Mouse (Mus musculus): ENCODE data around the gene Mtif3.
"Not testable (repeated sequence)": the region's sequence is repeated elsewhere in the genome, so short reads cannot be mapped to it uniquely, and the experiment has no call there.

Gene Mtif3

DNA sequence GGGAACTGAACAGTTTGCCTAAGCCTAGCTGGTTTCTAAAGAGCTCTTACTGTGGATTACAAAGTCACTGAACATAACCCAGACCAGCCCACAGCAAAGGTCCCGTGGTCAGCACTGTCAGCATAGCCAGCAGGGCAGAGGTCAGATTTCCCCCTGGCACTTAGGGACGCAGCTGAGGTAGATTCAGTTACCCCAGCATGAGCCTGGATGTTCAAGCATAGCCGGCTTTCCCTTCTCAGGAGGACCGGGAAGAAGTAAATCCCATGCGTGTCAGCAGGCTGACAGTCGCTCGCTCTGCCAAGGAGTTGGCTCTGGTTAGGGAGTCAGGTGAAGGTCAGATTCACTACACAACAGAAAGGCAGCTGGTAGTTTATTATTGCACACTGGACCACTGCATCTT is 9.0 kb downstream of the Mtif3 start:
- no peak for DNase-seq (ENCODE audit: low spot score)

- DNase-seq (ENCODE audit: low spot score) = peak; percentile 58
Observed at GRCm38 (mm10) chr5:146948508-146949088, 15.0 kb downstream of the Mtif3 start, which contains the start of gene Gtf3a. Gene Gtf3a (plus strand): TSS chr5:146948657.

DNA sequence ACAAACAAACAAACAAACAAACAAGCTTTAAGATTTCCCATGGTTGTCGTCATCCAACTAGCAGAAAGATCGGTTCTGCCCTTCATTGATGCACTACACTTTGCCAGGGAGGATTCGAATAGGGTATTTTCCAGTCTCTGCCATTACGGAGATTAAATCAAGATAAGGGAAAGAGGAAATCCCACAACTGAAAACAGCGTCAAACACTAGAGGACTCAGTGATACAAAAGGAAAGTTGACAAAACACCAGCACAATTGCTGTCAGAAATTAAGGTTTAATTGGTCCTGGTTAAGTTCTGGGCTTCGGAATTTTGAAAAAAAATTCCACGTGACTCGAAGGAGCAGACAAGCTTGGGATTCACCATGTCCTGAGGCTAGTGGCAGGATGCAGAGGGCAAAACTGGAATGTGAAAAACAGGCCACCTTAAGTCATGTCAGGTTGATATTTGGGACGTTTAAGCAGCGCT is 15.5 kb downstream of the Mtif3 start:
- no peak for DNase-seq (ENCODE audit: low spot score)

DNA sequence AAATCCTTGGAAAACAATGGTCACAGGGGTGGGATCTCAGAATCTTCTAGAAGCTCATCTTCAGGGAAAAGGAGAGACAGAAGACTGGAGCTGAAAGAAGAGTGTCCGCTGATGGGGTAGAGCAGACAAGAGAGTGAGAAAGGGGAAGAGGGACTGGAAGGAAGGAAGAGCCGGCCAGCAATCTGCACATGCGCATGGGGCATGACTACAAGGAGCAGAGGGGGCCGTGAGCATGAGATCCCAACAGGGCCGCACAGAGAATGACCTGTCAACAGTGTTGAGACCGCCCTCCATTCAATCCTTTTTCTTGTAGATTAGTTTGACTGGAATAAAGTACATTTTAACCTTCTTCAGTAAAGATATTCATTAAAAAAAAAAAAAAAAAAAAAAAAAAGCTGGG is 16.1 kb downstream of the Mtif3 start:
- no peak for DNase-seq (ENCODE audit: low spot score)

- no peak for DNase-seq (ENCODE audit: low spot score)
Observed at GRCm38 (mm10) chr5:146946682-146947081, 16.9 kb downstream of the Mtif3 start.

GRCm38 (mm10) chr5:146944568-146944967 is 19.0 kb downstream of the Mtif3 start:
- DNase-seq (ENCODE audit: low spot score) = no peak

DNA sequence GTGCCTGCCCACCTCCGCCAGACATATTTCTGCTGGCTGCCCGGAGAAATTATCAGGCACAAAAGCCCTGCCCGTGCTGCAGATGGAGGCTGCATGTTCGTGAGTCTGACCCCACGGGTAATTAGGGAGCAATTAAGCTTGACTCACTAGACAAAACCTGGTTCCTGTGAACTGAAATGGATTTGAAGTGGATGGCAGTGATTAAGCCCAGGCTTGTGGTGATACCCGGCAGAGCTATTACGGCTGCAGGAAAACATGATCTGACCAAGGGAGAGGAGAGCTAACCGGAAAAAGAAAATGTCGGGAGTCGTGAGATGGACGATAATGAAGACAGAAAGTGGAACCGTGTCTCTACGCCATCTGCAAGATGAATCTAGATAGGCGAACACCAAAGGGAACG is 20.6 kb downstream of the Mtif3 start:
- DNase-seq (ENCODE audit: low spot score) = no peak

- DNase-seq (ENCODE audit: low spot score) = not testable (repeated sequence)
Observed at GRCm38 (mm10) chr5:146941939-146942338, 21.7 kb downstream of the Mtif3 start.

DNA sequence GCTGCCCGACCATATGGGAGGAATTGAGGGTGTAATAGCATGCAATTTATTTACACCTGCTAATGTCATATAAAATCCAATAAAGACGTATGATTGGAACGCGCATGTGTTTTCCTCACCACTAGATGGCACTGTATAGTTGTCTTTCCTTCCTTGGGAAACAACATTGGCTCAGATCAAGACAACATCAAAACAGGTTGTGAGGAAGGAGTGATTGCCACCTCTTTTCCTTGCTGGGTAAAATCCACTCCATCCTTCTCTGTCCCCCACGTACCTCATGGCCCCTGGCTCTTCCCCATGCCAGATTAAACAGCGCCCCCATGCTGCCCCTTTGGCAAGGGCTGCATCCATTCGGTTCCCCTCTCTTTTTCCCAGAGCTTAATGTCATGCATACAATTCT is 23.4 kb downstream of the Mtif3 start:
- no peak for DNase-seq (ENCODE audit: low spot score)

DNA sequence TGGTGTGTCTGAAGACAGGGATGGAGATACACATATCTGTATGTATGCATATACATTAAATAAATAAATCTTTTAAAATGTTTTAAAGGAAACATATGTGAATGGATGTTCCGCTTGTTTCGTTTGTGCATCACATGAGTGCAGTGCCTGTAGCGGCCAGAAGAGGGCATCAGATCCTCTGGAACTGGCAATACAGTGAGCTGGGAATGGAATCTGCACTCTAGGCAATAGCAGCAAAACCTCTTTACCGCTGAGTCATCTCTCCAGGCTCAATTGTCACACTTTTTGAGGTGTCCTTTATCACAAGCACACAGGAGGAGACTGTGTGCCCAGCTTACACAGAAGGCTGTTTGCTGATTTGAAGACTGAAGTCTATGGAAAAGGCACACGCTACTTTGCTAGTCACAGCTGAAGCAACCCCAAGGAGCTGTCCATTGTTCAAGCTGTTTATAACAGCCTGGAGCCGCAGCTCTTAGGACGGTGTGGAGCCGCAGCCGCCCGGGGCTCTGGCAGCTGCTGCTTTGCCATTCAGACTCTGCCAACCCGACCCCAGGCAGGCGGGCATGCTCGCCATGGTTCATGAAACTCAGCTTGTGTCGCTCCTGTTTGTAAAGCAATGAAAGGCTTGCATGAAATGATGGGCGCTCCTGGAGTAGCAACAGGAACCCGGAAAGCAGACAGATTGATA is 24.3 kb downstream of the Mtif3 start:
- no peak for DNase-seq (ENCODE audit: low spot score)

- DNase-seq (ENCODE audit: low spot score) = no peak
Observed at GRCm38 (mm10) chr5:146937541-146938503, 25.8 kb downstream of the Mtif3 start.

- DNase-seq (ENCODE audit: low spot score) = no peak
Observed at GRCm38 (mm10) chr5:146933466-146933865, 30.1 kb downstream of the Mtif3 start.

- DNase-seq (ENCODE audit: low spot score) = no peak
Observed at GRCm38 (mm10) chr5:146931904-146932553, 31.6 kb downstream of the Mtif3 start.

DNA sequence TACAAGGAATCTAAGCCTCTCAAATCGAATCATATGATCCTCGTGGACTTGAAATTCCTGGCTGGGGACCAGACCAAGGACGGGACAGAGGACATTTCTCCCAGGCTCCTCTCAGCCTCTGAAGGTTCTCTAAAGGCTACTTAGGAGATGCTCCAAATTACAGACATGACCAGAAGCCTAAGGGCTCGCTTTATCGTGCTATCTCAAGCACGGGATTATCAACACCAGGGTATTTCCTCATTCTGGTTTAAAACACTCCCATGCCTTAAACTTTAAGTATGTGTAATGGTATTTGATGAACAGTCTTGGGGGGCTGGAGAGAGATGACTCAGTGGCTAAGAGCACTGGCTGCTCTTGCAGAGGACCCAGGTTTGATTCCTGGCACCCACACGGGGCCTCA is 32.2 kb downstream of the Mtif3 start:
- no peak for DNase-seq (ENCODE audit: low spot score)

- no peak for DNase-seq (ENCODE audit: low spot score)
Observed at GRCm38 (mm10) chr5:146926673-146927072, 36.9 kb downstream of the Mtif3 start.

- DNase-seq (ENCODE audit: low spot score) = no peak
Observed at GRCm38 (mm10) chr5:146923547-146923946, 40.1 kb downstream of the Mtif3 start.

DNA sequence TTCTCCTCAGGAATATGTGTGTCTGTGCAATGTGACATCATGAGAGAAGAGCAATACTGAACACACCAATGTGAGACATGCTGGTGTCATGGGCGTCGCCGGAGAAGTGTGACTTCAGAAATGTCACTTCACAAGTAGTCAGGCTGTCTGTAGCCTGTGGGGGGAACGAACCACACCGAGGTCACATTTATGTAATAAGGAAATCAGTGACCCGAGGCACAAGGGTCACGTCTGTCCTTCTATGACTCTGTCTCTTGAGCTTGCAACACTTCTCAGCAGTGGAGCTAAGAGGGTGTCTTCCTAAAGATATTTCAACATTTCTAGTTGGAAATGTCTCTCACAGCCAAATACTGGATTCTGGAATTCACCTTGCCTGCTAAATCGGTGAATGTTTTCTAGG is 42.4 kb downstream of the Mtif3 start:
- DNase-seq (ENCODE audit: low spot score) = no peak

DNA sequence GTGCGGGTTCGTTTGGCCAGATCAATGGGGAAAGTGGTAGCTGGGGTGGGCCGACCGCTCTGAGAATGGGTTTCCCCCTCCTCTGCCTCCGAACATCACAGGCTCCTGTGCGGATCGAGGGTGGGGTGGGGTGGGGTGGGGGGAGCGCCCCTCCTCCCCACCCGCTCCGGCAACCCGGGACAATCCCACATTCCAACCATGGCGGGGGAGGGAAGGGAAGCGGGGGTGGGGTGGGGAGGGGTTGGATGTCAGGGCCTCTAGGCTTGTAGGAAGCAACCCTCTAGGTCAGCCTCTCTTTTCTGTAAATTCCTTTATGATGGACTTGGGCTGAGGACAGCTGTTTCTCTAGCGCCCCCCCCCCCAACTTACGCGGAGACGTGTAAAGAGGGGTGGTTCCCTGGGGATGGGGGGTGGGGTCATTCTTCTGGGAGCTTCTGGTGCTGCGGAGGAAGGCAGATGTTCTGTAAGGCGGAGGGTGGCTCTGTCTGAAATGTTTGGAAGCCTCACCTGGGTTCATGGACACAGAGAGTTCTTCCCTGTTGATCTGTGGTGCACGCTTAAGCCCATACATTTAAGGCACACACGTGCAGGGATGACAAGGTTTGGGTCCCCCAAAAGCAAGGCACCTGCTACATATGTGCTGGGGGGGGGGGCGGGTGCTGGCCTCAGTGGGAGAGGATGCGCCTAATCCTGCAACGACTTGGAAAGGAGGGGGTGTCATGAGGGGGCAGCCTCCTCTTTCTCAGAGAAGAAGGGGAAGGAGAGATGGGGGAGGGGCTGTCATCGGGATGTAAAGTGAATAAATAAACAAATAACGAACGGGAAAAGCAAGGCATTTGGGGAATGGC is 43.1 kb downstream of the Mtif3 start:
- DNase-seq (ENCODE audit: low spot score) = no peak

DNA sequence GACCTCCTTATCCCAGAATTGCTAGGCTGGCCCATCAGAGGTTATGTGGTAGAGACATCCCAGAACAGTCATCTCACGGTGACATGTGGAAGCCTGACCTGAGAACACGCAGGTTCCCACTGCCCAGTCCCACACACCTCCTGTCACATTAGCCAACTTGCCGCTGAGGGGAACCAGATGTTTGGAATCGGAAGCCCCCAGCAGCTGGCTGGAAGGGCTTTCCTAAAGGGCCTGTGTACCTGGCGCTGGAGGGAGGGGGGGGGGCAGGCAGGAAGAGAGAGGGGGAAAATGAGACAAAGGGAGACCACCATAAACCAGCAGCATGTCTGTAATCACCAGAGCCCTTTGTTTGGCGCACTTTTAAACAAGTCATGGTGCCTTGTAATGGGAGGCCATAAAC is 43.7 kb downstream of the Mtif3 start:
- no peak for DNase-seq (ENCODE audit: low spot score)

DNA sequence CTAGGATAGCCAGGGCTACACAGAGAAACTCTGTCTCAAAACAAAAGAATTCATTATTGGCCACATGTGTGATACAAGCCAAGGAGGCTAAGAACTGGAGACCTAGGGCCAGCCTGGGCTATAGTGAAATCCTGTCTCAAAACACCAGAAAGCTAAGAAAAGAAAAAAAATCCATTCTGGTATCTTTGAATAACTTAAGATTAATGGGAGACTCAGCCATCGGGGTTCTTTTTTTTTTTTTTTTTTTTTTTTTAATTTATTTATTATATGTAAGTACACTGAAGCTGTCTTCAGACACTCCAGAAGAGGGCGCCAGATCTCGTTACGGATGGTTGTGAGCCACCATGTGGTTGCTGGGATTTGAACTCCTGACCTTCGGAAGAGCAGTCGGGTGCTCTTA is 46.2 kb downstream of the Mtif3 start:
- not testable (repeated sequence) for DNase-seq (ENCODE audit: low spot score)

- DNase-seq (ENCODE audit: low spot score) = no peak
Observed at GRCm38 (mm10) chr5:146916806-146917205, 46.8 kb downstream of the Mtif3 start.
